1 mouse cellular context compared by ENCODE assay signal in genomic region chr3:145170028-145170427, GRCm38 (mm10).
A peak's percentile ranks its signal among the peaks of the same experiment; 100 is the strongest.
TF ChIP-seq lines count a peak whose summit lies in the region.

No protein-coding gene starts in this region.

TF ChIP-seq in CH12.LX, 34 proteins besides CTCF, POLR2A, EP300 and RAD21 (continued from another document):
- TF ChIP-seq CHD1 (IDR thresholded peaks at IDR 0.05; ENCODE audit: low read depth, low read length) (no peak), UBTF (IDR thresholded peaks at IDR 0.05; ENCODE audit: low read depth, low read length) (no peak), PAX5 (IDR thresholded peaks at IDR 0.05; ENCODE audit: low read length) (no peak), USF2 (conservative IDR thresholded peaks at IDR 0.05; ENCODE audit: low read depth, low read length) (no peak), NRF1 (IDR thresholded peaks at IDR 0.05; ENCODE audit: low read depth, low read length) (no peak), MXI1 (IDR thresholded peaks at IDR 0.05; ENCODE audit: low read depth, low read length) (no peak), JUND (conservative IDR thresholded peaks at IDR 0.05; ENCODE audit: low read depth, low read length) (0 out of 2 replicates have a peak, but pooled peaks have one; percentile 9), TCF12 (IDR thresholded peaks at IDR 0.05; ENCODE audit: low read depth, low read length) (no peak; the same call in none of the 2 replicates), USF1 (IDR thresholded peaks at IDR 0.05; ENCODE audit: low read depth, low read length) (no peak), HCFC1 (IDR thresholded peaks at IDR 0.05; ENCODE audit: low read depth, low read length) (no peak), ETS1 (conservative IDR thresholded peaks at IDR 0.05; ENCODE audit: low read depth, low read length) (peak; percentile 62; the same call in 1 of the 2 replicates), MAX (IDR thresholded peaks at IDR 0.05; ENCODE audit: low read length) (peak; percentile 12; the same call in 1 of the 2 replicates), NELFE (IDR thresholded peaks at IDR 0.05; ENCODE audit: low read depth, low read length) (no peak), ZC3H11A (IDR thresholded peaks at IDR 0.05; ENCODE audit: low read depth, low read length) (no peak), SMC3 (IDR thresholded peaks at IDR 0.05; ENCODE audit: low read depth, low read length) (no peak), E2F4 (IDR thresholded peaks at IDR 0.05; ENCODE audit: insufficient replicate concordance, low read depth, low read length) (no peak), ZNF384 (IDR thresholded peaks at IDR 0.05; ENCODE audit: low read depth, low read length) (no peak), TBP (conservative IDR thresholded peaks at IDR 0.05; ENCODE audit: low read depth, low read length) (no peak), BHLHE40 (IDR thresholded peaks at IDR 0.05; ENCODE audit: low read depth, low read length) (no peak), ZKSCAN1 (IDR thresholded peaks at IDR 0.05; ENCODE audit: borderline replicate concordance, low read depth, low read length) (no peak), CHD2 (IDR thresholded peaks at IDR 0.05; ENCODE audit: low read length) (no peak), MAZ (IDR thresholded peaks at IDR 0.05; ENCODE audit: low read depth, low read length) (no peak), IRF4 (IDR thresholded peaks at IDR 0.05; ENCODE audit: low read depth, low read length) (peak; percentile 28), RCOR1 (conservative IDR thresholded peaks at IDR 0.05; ENCODE audit: low read depth, low read length) (no peak)
